ENCODE assay signal across 12 mouse cellular contexts in genomic region chr2:52720231-52721025, GRCm38 (mm10). TPM values are rescaled to one million over a fixed set of nuclear protein-coding genes. Genes with fewer than 3 reads are reported as not detected.
DNase-seq lines count a peak whose midpoint lies in the region; ATAC-seq and TF ChIP-seq lines count a peak whose summit lies in the region.
"Had no signal": no experiment of that assay in that cellular context is flagged by ENCODE, and none has a peak within 500 bp of the region (broad histone marks: within the 10 kb centered on the region; RNA-seq: fewer than 3 reads in every experiment).

No protein-coding gene starts in this region.

- no peak for TF ChIP-seq POLR2A in brain, embryonic 14.5 days (IDR thresholded peaks at IDR 0.05; ENCODE audit: borderline replicate concordance, extremely low read depth, insufficient read depth, insufficient read length, poor library complexity, severe bottlenecking)

- peak overlapping the region; percentile 25; the same call in 1 of the 2 replicates for H3K4me2 ChIP-seq in intestine, embryonic 14.5 days (ENCODE audit: low read length)
- H3K4me2 ChIP-seq in intestine, postnatal 0 days (replicated peaks; ENCODE audit: low read depth), result no peak overlapping the region
- peak overlapping the region; percentile 38 for H3K4me2 ChIP-seq in forebrain, embryonic 14.5 days (ENCODE audit: low read length)
- H3K4me2 ChIP-seq in midbrain, embryonic 12.5 days (replicated peaks), result peak overlapping the region; percentile 22
- H3K4me2 ChIP-seq: heart, embryonic 15.5 days had no signal

- no peak for ATAC-seq in intestine, embryonic 14.5 days (replicated peaks; ENCODE audit: low FRiP score, low TSS enrichment, low read depth)
- no peak for ATAC-seq in intestine, postnatal 0 days
- ATAC-seq in forebrain, embryonic 14.5 days, result peak; percentile 89
- peak; percentile 84 for ATAC-seq in midbrain, embryonic 12.5 days (ENCODE audit: low FRiP score, low read depth)

- H3K9ac ChIP-seq in intestine, embryonic 14.5 days (ENCODE audit: low read length), result no peak overlapping the region
- H3K9ac ChIP-seq in intestine, postnatal 0 days (ENCODE audit: low read depth, low read length), result no peak overlapping the region
- H3K9ac ChIP-seq in forebrain, embryonic 14.5 days (ENCODE audit: low read length), result peak overlapping the region; percentile 26
- H3K9ac ChIP-seq in midbrain, embryonic 12.5 days (replicated peaks), result no peak overlapping the region
- H3K9ac ChIP-seq: heart, embryonic 15.5 days had no signal

- H3K4me1 ChIP-seq in intestine, embryonic 14.5 days (replicated peaks; ENCODE audit: control insufficient read depth, insufficient read depth, low read length), result no peaks in the 10 kb centered on the region
- H3K4me1 ChIP-seq in intestine, postnatal 0 days (replicated peaks; ENCODE audit: control insufficient read depth, insufficient read depth, low read length), result no peaks in the 10 kb centered on the region
- peaks cover 8% of the 10 kb centered on the region; the same call in 1 of the 2 replicates for H3K4me1 ChIP-seq in forebrain, embryonic 14.5 days (ENCODE audit: control insufficient read depth, insufficient read depth, low read length)
- H3K4me1 ChIP-seq in midbrain, embryonic 12.5 days, result peaks cover 8% of the 10 kb centered on the region
- H3K4me1 ChIP-seq: heart, embryonic 15.5 days had no signal

- peaks cover 2% of the 10 kb centered on the region; the same call in 1 of the 2 replicates for H3K36me3 ChIP-seq in intestine, embryonic 14.5 days (ENCODE audit: control insufficient read depth, insufficient read depth, low read length)
- peaks cover 9% of the 10 kb centered on the region; the same call in 1 of the 2 replicates for H3K36me3 ChIP-seq in intestine, postnatal 0 days (ENCODE audit: control insufficient read depth, insufficient read depth)
- no peaks in the 10 kb centered on the region for H3K36me3 ChIP-seq in forebrain, embryonic 14.5 days (ENCODE audit: control insufficient read depth, insufficient read depth, low read length)
- H3K36me3 ChIP-seq in midbrain, embryonic 12.5 days, result 0 out of 2 replicates have a peak, but pooled peaks cover 2% of the 10 kb centered on the region
- H3K36me3 ChIP-seq: heart, embryonic 15.5 days had no signal

- H3K27ac ChIP-seq in intestine, embryonic 14.5 days (ENCODE audit: low read depth), result no peak overlapping the region
- H3K27ac ChIP-seq in intestine, postnatal 0 days (ENCODE audit: low read depth, low read length), result no peak overlapping the region
- peak overlapping the region; percentile 66 for H3K27ac ChIP-seq in forebrain, embryonic 14.5 days (ENCODE audit: low read depth, low read length)
- H3K27ac ChIP-seq in midbrain, embryonic 12.5 days (replicated peaks), result peak overlapping the region; percentile 39
- H3K27ac ChIP-seq: heart, embryonic 15.5 days had no signal

- H3K4me3 ChIP-seq in intestine, embryonic 14.5 days (ENCODE audit: low read depth, low read length), result no peak overlapping the region
- no peak overlapping the region for H3K4me3 ChIP-seq in intestine, postnatal 0 days (ENCODE audit: low read depth, low read length)
- no peak overlapping the region for H3K4me3 ChIP-seq in forebrain, embryonic 14.5 days (ENCODE audit: low read depth, low read length)
- H3K4me3 ChIP-seq in midbrain, embryonic 12.5 days, result no peak overlapping the region
- H3K4me3 ChIP-seq: heart, embryonic 15.5 days had no signal

- intact Hi-C loops in left cerebral cortex, postnatal 36 days (cut with DNase I), result no loop called here

- H3K9me3 ChIP-seq in intestine, embryonic 14.5 days (ENCODE audit: control insufficient read depth, low read length), result no peaks in the 10 kb centered on the region
- no peaks in the 10 kb centered on the region for H3K9me3 ChIP-seq in intestine, postnatal 0 days (ENCODE audit: control insufficient read depth)
- H3K9me3 ChIP-seq in forebrain, embryonic 14.5 days (replicated peaks; ENCODE audit: control insufficient read depth, low read length), result no peaks in the 10 kb centered on the region
- no peaks in the 10 kb centered on the region for H3K9me3 ChIP-seq in midbrain, embryonic 12.5 days
- H3K9me3 ChIP-seq: heart, embryonic 15.5 days had no signal

- TF ChIP-seq CTCF in intestine, postnatal 0 days (IDR thresholded peaks at IDR 0.05; ENCODE audit: low read depth), result no peak
- no peak for TF ChIP-seq CTCF in brain, embryonic 14.5 days (IDR thresholded peaks at IDR 0.05; ENCODE audit: borderline replicate concordance, extremely low read depth, insufficient read depth, insufficient read length)

- H3K27me3 ChIP-seq in intestine, embryonic 14.5 days (replicated peaks; ENCODE audit: control insufficient read depth, insufficient read depth, low read length), result no peaks in the 10 kb centered on the region
- no peaks in the 10 kb centered on the region for H3K27me3 ChIP-seq in intestine, postnatal 0 days (replicated peaks; ENCODE audit: control insufficient read depth, insufficient read depth, low read length)
- H3K27me3 ChIP-seq in forebrain, embryonic 14.5 days (replicated peaks; ENCODE audit: control insufficient read depth, insufficient read depth, low read length), result no peaks in the 10 kb centered on the region
- no peaks in the 10 kb centered on the region for H3K27me3 ChIP-seq in midbrain, embryonic 12.5 days
- H3K27me3 ChIP-seq: heart, embryonic 15.5 days had no signal

- 31% methylated on average over 13 of the region's 13 CpGs for WGBS in intestine, embryonic 14.5 days
- WGBS in intestine, postnatal 0 days, result 35% methylated on average over 13 of the region's 13 CpGs
- 7% methylated on average over 13 of the region's 13 CpGs for WGBS in forebrain, embryonic 14.5 days
- 35% methylated on average over 13 of the region's 13 CpGs for WGBS in midbrain, embryonic 12.5 days

- no peak for DNase-seq in intestine, embryonic 14.5 days (ENCODE audit: low spot score)
- DNase-seq in brain, embryonic 14.5 days (ENCODE audit: low read depth), result peak; percentile 81
- peak; percentile 68 for DNase-seq in forebrain, embryonic 14.5 days (ENCODE audit: low spot score)
- DNase-seq in spleen, postnatal 10 days (ENCODE audit: low spot score in 2 of 2), result no peak
- no peak for DNase-seq in liver
- DNase-seq in left cerebral cortex, postnatal 36 days (ENCODE audit: low spot score in 2 of 2), result no peak
- DNase-seq: cerebellum, adult 9-10 months; kidney, postnatal 4 days; thymus, postnatal 14 days had no signal

RNA-seq across cellular contexts. Expression of gene Stam2, which starts 21.7 kb away (rescaled TPM):
- polyA plus RNA-seq in intestine, embryonic 14.5 days (2014; fragmentation: Nextera tagmentation; extraction: Ambion mirVana), result 33.2 and 34.4 TPM in 2 replicates
- 28.3 and 28.4 TPM in 2 replicates for polyA plus RNA-seq in intestine, postnatal 0 days (2015; fragmentation: Nextera tagmentation; extraction: Ambion mirVana)
- 23.5 and 25.9 TPM in 2 replicates for polyA plus RNA-seq in brain, embryonic 14.5 days (2012; rRNA removed)
- polyA plus RNA-seq in forebrain, embryonic 14.5 days (2014; fragmentation: Nextera tagmentation; extraction: Ambion mirVana), result 51.1 and 55.7 TPM in 2 replicates
- 41.1 and 44.7 TPM in 2 replicates for polyA plus RNA-seq in midbrain, embryonic 12.5 days (2016; fragmentation: Nextera tagmentation; extraction: Ambion mirVana)
- 10 to 100 TPM; 24.7 to 25.4 TPM for total RNA-seq in left cerebral cortex, postnatal 36 days (2021)

RNA-seq across cellular contexts. Expression of gene Cacnb4, which starts 43.8 kb away (rescaled TPM):
- polyA plus RNA-seq in intestine, embryonic 14.5 days (2014; fragmentation: Nextera tagmentation; extraction: Ambion mirVana), result 0.56 and 0.60 TPM in 2 replicates
- 0.50 and 0.51 TPM in 2 replicates for polyA plus RNA-seq in intestine, postnatal 0 days (2015; fragmentation: Nextera tagmentation; extraction: Ambion mirVana)
- 10.1 and 11.7 TPM in 2 replicates for polyA plus RNA-seq in brain, embryonic 14.5 days (2012; rRNA removed)
- polyA plus RNA-seq in forebrain, embryonic 14.5 days (2014; fragmentation: Nextera tagmentation; extraction: Ambion mirVana), result 10.6 and 13.5 TPM in 2 replicates
- 5.0 and 7.4 TPM in 2 replicates for polyA plus RNA-seq in midbrain, embryonic 12.5 days (2016; fragmentation: Nextera tagmentation; extraction: Ambion mirVana)
- total RNA-seq in left cerebral cortex, postnatal 36 days (2021), result 100 to 1,000 TPM; 166 to 195 TPM

Comparison
In these comparisons a context has a peak if more than half of its experiments do, and no peak if none do; other contexts are left out.
1. ATAC-seq: peak in forebrain, embryonic 14.5 days (single experiment) and midbrain, embryonic 12.5 days (single experiment); none in intestine, embryonic 14.5 days (single experiment) and intestine, postnatal 0 days (single experiment).
2. DNase-seq: peak in brain, embryonic 14.5 days (single experiment) and forebrain, embryonic 14.5 days (single experiment); none in intestine, embryonic 14.5 days (single experiment), spleen, postnatal 10 days (0 of 2), liver (single experiment) and left cerebral cortex, postnatal 36 days (0 of 2).
3. H3K27ac ChIP-seq: peak in forebrain, embryonic 14.5 days (single experiment) and midbrain, embryonic 12.5 days (single experiment); none in intestine, embryonic 14.5 days (single experiment) and intestine, postnatal 0 days (single experiment).